7 mouse cellular contexts compared by ENCODE assay signal in genomic region chr2:180598157-180598705, GRCm38 (mm10). TPM values are rescaled to one million over a fixed set of nuclear protein-coding genes. Genes with fewer than 3 reads are reported as not detected.
DNase-seq lines count a peak whose midpoint lies in the region; ATAC-seq and TF ChIP-seq lines count a peak whose summit lies in the region.

No protein-coding gene starts in this region.

- peak overlapping the region; percentile 43 for H3K4me2 ChIP-seq in liver, embryonic 11.5 days
- no peak overlapping the region; the same call in 1 of the 2 replicates for H3K4me2 ChIP-seq in liver, postnatal 0 days (ENCODE audit: low read depth, low read length)
- H3K4me2 ChIP-seq in embryonic facial prominence, embryonic 15.5 days (replicated peaks), result peak overlapping the region; percentile 54
- H3K4me2 ChIP-seq in intestine, embryonic 16.5 days (ENCODE audit: low read depth, low read length), result peak overlapping the region; percentile 24; the same call in 1 of the 2 replicates

- no peak for ATAC-seq in liver, embryonic 11.5 days (replicated peaks; ENCODE audit: low FRiP score)
- ATAC-seq in liver, postnatal 0 days, result no peak
- 0 out of 2 replicates have a peak, but pooled peaks have one; percentile 56 for ATAC-seq in embryonic facial prominence, embryonic 15.5 days (ENCODE audit: insufficient number of reproducible peaks, low FRiP score, low TSS enrichment, low read depth)
- ATAC-seq in intestine, embryonic 16.5 days, result 0 out of 2 replicates have a peak, but pooled peaks have one; percentile 21

- H3K4me3 ChIP-seq in liver, embryonic 11.5 days (ENCODE audit: low read depth, low read length), result 0 out of 2 replicates have a peak overlapping the region, but pooled peaks have one; percentile 13
- H3K4me3 ChIP-seq in liver, postnatal 0 days (ENCODE audit: low read depth, low read length), result no peak overlapping the region; the same call in 1 of the 2 replicates
- H3K4me3 ChIP-seq in embryonic facial prominence, embryonic 15.5 days (replicated peaks), result peak overlapping the region; percentile 40
- H3K4me3 ChIP-seq in intestine, embryonic 16.5 days (ENCODE audit: low read length), result peak overlapping the region; percentile 12; the same call in 1 of the 2 replicates

- H3K27ac ChIP-seq in liver, embryonic 11.5 days (ENCODE audit: low read depth, low read length), result no peak overlapping the region
- H3K27ac ChIP-seq in liver, postnatal 0 days (ENCODE audit: low read depth), result no peak overlapping the region
- no peak overlapping the region; the same call in 1 of the 2 replicates for H3K27ac ChIP-seq in embryonic facial prominence, embryonic 15.5 days (replicated peaks)
- H3K27ac ChIP-seq in intestine, embryonic 16.5 days (ENCODE audit: low read length), result no peak overlapping the region

- DNase-seq in liver, embryonic 11.5 days (ENCODE audit: low spot score), result no peak
- no peak for DNase-seq in liver, postnatal 0 days
- peak; percentile 55 for DNase-seq in retina, embryonic 14.5 days (ENCODE audit: low spot score)
- no peak for DNase-seq in thymus, postnatal 36 days
- DNase-seq in thymus, postnatal 0 days (ENCODE audit: low spot score), result no peak

- 5% methylated on average over 40 of the region's 41 CpGs for WGBS in liver, embryonic 11.5 days
- 7% methylated on average over 32 of the region's 41 CpGs for WGBS in liver, postnatal 0 days (ENCODE audit: insufficient replicate concordance)
- 3% methylated on average over 41 of the region's 41 CpGs for WGBS in embryonic facial prominence, embryonic 15.5 days
- WGBS in intestine, embryonic 16.5 days, result 3% methylated on average over 41 of the region's 41 CpGs

- H3K27me3 ChIP-seq in liver, embryonic 11.5 days (replicated peaks; ENCODE audit: control insufficient read depth, insufficient read depth, low read length), result peaks cover 34% of the 10 kb centered on the region
- peaks cover 12% of the 10 kb centered on the region; the same call in 1 of the 2 replicates for H3K27me3 ChIP-seq in liver, postnatal 0 days (ENCODE audit: insufficient read depth, low read length)
- peaks cover 19% of the 10 kb centered on the region for H3K27me3 ChIP-seq in embryonic facial prominence, embryonic 15.5 days
- H3K27me3 ChIP-seq in intestine, embryonic 16.5 days (replicated peaks; ENCODE audit: control insufficient read depth, insufficient read depth, low read length), result peaks cover 16% of the 10 kb centered on the region

- H3K9ac ChIP-seq in liver, embryonic 11.5 days (ENCODE audit: low read depth, low read length), result no peak overlapping the region
- H3K9ac ChIP-seq in liver, postnatal 0 days (replicated peaks), result no peak overlapping the region
- peak overlapping the region; percentile 7; the same call in 1 of the 2 replicates for H3K9ac ChIP-seq in embryonic facial prominence, embryonic 15.5 days
- no peak overlapping the region for H3K9ac ChIP-seq in intestine, embryonic 16.5 days (ENCODE audit: low read depth, low read length)

- TF ChIP-seq EP300 in liver, postnatal 0 days (IDR thresholded peaks at IDR 0.05; ENCODE audit: low read depth), result no peak

- peaks cover 11% of the 10 kb centered on the region; the same call in 1 of the 2 replicates for H3K36me3 ChIP-seq in liver, embryonic 11.5 days (ENCODE audit: control insufficient read depth, insufficient read depth, low read length)
- H3K36me3 ChIP-seq in liver, postnatal 0 days (replicated peaks; ENCODE audit: insufficient read depth, low read length), result peaks cover 17% of the 10 kb centered on the region
- peaks cover 24% of the 10 kb centered on the region for H3K36me3 ChIP-seq in embryonic facial prominence, embryonic 15.5 days
- peaks cover 6% of the 10 kb centered on the region; the same call in 1 of the 2 replicates for H3K36me3 ChIP-seq in intestine, embryonic 16.5 days (ENCODE audit: control insufficient read depth, insufficient read depth, low read length)

- H3K4me1 ChIP-seq in liver, embryonic 11.5 days (replicated peaks; ENCODE audit: control insufficient read depth, insufficient read depth, low read length), result no peaks in the 10 kb centered on the region
- H3K4me1 ChIP-seq in liver, postnatal 0 days (ENCODE audit: insufficient read depth), result no peaks in the 10 kb centered on the region
- peaks cover 12% of the 10 kb centered on the region for H3K4me1 ChIP-seq in embryonic facial prominence, embryonic 15.5 days
- H3K4me1 ChIP-seq in intestine, embryonic 16.5 days (ENCODE audit: control insufficient read depth, insufficient read depth, low read length), result peaks cover 7% of the 10 kb centered on the region; the same call in 1 of the 2 replicates

- TF ChIP-seq CTCF in liver, postnatal 0 days (IDR thresholded peaks at IDR 0.05; ENCODE audit: low read depth), result no peak

- no peaks in the 10 kb centered on the region for H3K9me3 ChIP-seq in liver, embryonic 11.5 days (ENCODE audit: control insufficient read depth, low read length)
- H3K9me3 ChIP-seq in liver, postnatal 0 days (ENCODE audit: low read length), result no peaks in the 10 kb centered on the region
- no peaks in the 10 kb centered on the region for H3K9me3 ChIP-seq in embryonic facial prominence, embryonic 15.5 days (replicated peaks)
- no peaks in the 10 kb centered on the region for H3K9me3 ChIP-seq in intestine, embryonic 16.5 days (ENCODE audit: control insufficient read depth, low read length)

RNA-seq across cellular contexts. Expression of gene Col9a3, which starts 0.6 kb away (rescaled TPM):
- 2.6 and 3.4 TPM in 2 replicates for polyA plus RNA-seq in liver, embryonic 11.5 days (2014; fragmentation: Nextera tagmentation; extraction: Ambion mirVana)
- polyA plus RNA-seq in liver, postnatal 0 days (2015; fragmentation: Nextera tagmentation; extraction: Ambion mirVana), result 0.41 and 0.63 TPM in 2 replicates
- 137 and 216 TPM in 2 replicates for polyA plus RNA-seq in embryonic facial prominence, embryonic 15.5 days (2015; fragmentation: Nextera tagmentation; extraction: Ambion mirVana)
- polyA plus RNA-seq in intestine, embryonic 16.5 days (2015; fragmentation: Nextera tagmentation; extraction: Ambion mirVana), result 4.1 and 6.2 TPM in 2 replicates
- polyA plus RNA-seq in thymus, postnatal 0 days (2015; fragmentation: Nextera tagmentation; extraction: Ambion mirVana), result 1.2 and 1.3 TPM in 2 replicates

RNA-seq across cellular contexts. Expression of gene Ogfr, which starts 9.2 kb away (rescaled TPM):
- polyA plus RNA-seq in liver, embryonic 11.5 days (2014; fragmentation: Nextera tagmentation; extraction: Ambion mirVana), result 50.7 and 53.4 TPM in 2 replicates
- polyA plus RNA-seq in liver, postnatal 0 days (2015; fragmentation: Nextera tagmentation; extraction: Ambion mirVana), result 22.7 and 24.9 TPM in 2 replicates
- 62.1 and 62.9 TPM in 2 replicates for polyA plus RNA-seq in embryonic facial prominence, embryonic 15.5 days (2015; fragmentation: Nextera tagmentation; extraction: Ambion mirVana)
- 36.6 and 37.5 TPM in 2 replicates for polyA plus RNA-seq in intestine, embryonic 16.5 days (2015; fragmentation: Nextera tagmentation; extraction: Ambion mirVana)
- polyA plus RNA-seq in thymus, postnatal 0 days (2015; fragmentation: Nextera tagmentation; extraction: Ambion mirVana), result 65.6 and 73.1 TPM in 2 replicates

RNA-seq across cellular contexts. Expression of gene Mrgbp, which starts 17.1 kb away (rescaled TPM):
- 23.2 and 26.2 TPM in 2 replicates for polyA plus RNA-seq in liver, embryonic 11.5 days (2014; fragmentation: Nextera tagmentation; extraction: Ambion mirVana)
- 7.3 and 7.5 TPM in 2 replicates for polyA plus RNA-seq in liver, postnatal 0 days (2015; fragmentation: Nextera tagmentation; extraction: Ambion mirVana)
- 28.5 and 29.6 TPM in 2 replicates for polyA plus RNA-seq in embryonic facial prominence, embryonic 15.5 days (2015; fragmentation: Nextera tagmentation; extraction: Ambion mirVana)
- 19.0 and 20.9 TPM in 2 replicates for polyA plus RNA-seq in intestine, embryonic 16.5 days (2015; fragmentation: Nextera tagmentation; extraction: Ambion mirVana)
- polyA plus RNA-seq in thymus, postnatal 0 days (2015; fragmentation: Nextera tagmentation; extraction: Ambion mirVana), result 44.8 and 51.1 TPM in 2 replicates

RNA-seq across cellular contexts. Expression of gene Tcfl5, which starts 44.3 kb away (rescaled TPM):
- polyA plus RNA-seq in liver, embryonic 11.5 days (2014; fragmentation: Nextera tagmentation; extraction: Ambion mirVana), result 0.15 and 0.29 TPM in 2 replicates
- not detected in 2 replicates for polyA plus RNA-seq in liver, postnatal 0 days (2015; fragmentation: Nextera tagmentation; extraction: Ambion mirVana)
- 0.24 and 0.42 TPM in 2 replicates for polyA plus RNA-seq in embryonic facial prominence, embryonic 15.5 days (2015; fragmentation: Nextera tagmentation; extraction: Ambion mirVana)
- polyA plus RNA-seq in intestine, embryonic 16.5 days (2015; fragmentation: Nextera tagmentation; extraction: Ambion mirVana), result 0.10 and 0.12 TPM in 2 replicates
- polyA plus RNA-seq in thymus, postnatal 0 days (2015; fragmentation: Nextera tagmentation; extraction: Ambion mirVana), result 0.14 TPM in 1 of 2 replicates, not detected in the other

Comparison
In these comparisons a context has a peak if more than half of its experiments do, and no peak if none do; other contexts are left out.
1. ATAC-seq: peak in embryonic facial prominence, embryonic 15.5 days (single experiment) and intestine, embryonic 16.5 days (single experiment); none in liver, embryonic 11.5 days (single experiment) and liver, postnatal 0 days (single experiment).
2. RNA of gene Col9a3, which starts 0.6 kb away (polyA plus RNA-seq): 137 to 216 TPM in embryonic facial prominence, embryonic 15.5 days; 4.1 to 6.2 TPM in intestine, embryonic 16.5 days, 2.6 to 3.4 TPM in liver, embryonic 11.5 days, 1.2 to 1.3 TPM in thymus, postnatal 0 days and 0.41 to 0.63 TPM in liver, postnatal 0 days; every median in the first group is over 10 times any median in the second.